Mouse (Mus musculus) C2C12 (cell line): Measurements from ENCODE around the gene Stk39.

Experiments used
- CTCF ChIP-seq: IDR thresholded peaks from one replicate; pipeline ENCODE4 v1.5.1; 2011; ENCODE audit not compliant: control insufficient read depth, insufficient read depth, insufficient read length
- MAX ChIP-seq: IDR thresholded peaks from one replicate; pipeline ENCODE4 v1.6.1; 2011; ENCODE audit warnings: mild to moderate bottlenecking, control low read depth
- USF1 ChIP-seq: IDR thresholded peaks from one replicate; pipeline ENCODE4 v1.6.1; 2011; ENCODE audit warnings: low read depth, mild to moderate bottlenecking, control low read depth, moderate library complexity

DNA sequence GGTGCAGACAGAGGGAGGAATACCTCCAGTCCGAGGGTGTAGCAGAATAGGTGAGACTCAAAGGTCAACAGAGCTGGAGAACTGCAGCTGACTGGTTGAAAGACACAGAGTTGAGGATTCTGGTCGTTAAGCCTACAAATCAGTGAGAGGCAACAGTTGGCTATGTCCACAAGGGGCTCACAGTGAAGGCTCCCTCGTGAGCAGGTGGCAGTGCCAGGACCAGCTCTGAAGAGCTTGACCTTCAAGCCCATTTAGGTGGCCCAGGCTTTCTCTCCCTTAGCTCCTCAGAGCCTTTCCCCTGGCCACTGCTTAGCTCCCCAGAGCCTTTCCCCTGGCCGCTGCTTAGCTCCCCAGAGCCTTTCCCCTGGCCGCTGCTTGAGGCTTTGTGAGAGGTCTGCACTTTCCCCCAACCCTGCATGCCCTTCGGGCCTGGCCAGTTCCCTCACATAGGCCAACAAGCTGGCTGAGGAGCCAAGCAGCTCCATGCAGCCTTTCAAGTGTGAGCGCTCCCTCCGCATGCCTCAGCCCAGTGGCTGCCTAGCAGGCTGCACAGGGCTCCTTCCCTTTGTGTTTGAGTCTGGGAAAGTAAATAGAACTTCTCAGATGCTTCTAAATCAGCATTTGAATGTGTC, 125.3 kb downstream of the Stk39 start:
- no peak for TF ChIP-seq USF1
- TF ChIP-seq CTCF: no peak
- no peak for TF ChIP-seq MAX
